Mouse (Mus musculus) midbrain, embryonic 13.5 days (tissue): ENCODE results near the gene Focad. TPM values are rescaled to one million over a fixed set of nuclear protein-coding genes. Genes with fewer than 3 reads are reported as not detected.

Source experiments
- ATAC-seq: fragments of 200-750 bp; cut with Nextera tagmentation; 2 replicates; pipeline ENCODE4 v1.8.0; 2017; ENCODE audit warnings: mild to moderate bottlenecking, moderate TSS enrichment, moderate library complexity
- H3K27ac ChIP-seq: fragments of 300-500 bp; sonication (generic); 2 replicates; pipeline ENCODE4 v1.5.1; 2015; ENCODE audit warnings: inconsistent platforms, mild to moderate bottlenecking, moderate library complexity
- H3K27me3 ChIP-seq: fragments of 300-500 bp; sonication (generic); 2 replicates; pipeline ENCODE4 v1.6.1; 2015; ENCODE audit warnings: mild to moderate bottlenecking, inconsistent platforms
- H3K36me3 ChIP-seq: fragments of 300-500 bp; sonication (generic); 2 replicates; pipeline ENCODE4 v1.6.1; 2015; ENCODE audit warnings: mild to moderate bottlenecking, inconsistent platforms
- H3K4me1 ChIP-seq: fragments of 300-500 bp; sonication (generic); replicated peaks from 2 replicates; pipeline ENCODE4 v1.6.1; 2015; ENCODE audit warnings: inconsistent platforms
- H3K4me2 ChIP-seq: fragments of 300-500 bp; sonication (generic); replicated peaks from 2 replicates; pipeline ENCODE4 v1.6.1; 2015; ENCODE audit warnings: moderate library complexity, mild to moderate bottlenecking, inconsistent platforms
- H3K4me3 ChIP-seq: fragments of 300-500 bp; sonication (generic); replicated peaks from 2 replicates; pipeline ENCODE4 v1.5.1; 2015; ENCODE audit warnings: mild to moderate bottlenecking, inconsistent platforms
- H3K9ac ChIP-seq: fragments of 300-500 bp; sonication (generic); replicated peaks from 2 replicates; pipeline ENCODE4 v1.6.1; 2015; ENCODE audit warnings: mild to moderate bottlenecking, inconsistent platforms
- H3K9me3 ChIP-seq: fragments of 300-500 bp; sonication (generic); 2 replicates; pipeline ENCODE4 v1.6.1; 2016; ENCODE audit warnings: mild to moderate bottlenecking, inconsistent platforms
- WGBS: fragments of 180-500 bp; shearing (Covaris S2); methylation state at CpG from one replicate; pipeline ENCODE4 v1.1.7; 2015; 5-methylcytosine and 5-hydroxymethylcytosine counted together
- polyA plus RNA-seq: library from polyadenylated mRNA; unstranded; fragments of >200 nt; fragmentation: Nextera tagmentation; extraction: Ambion mirVana; gene quantifications from 2 replicates; pipeline ENCODE4 v1.2.1, GENCODE M21; 2015

The Focad gene
- polyA plus RNA-seq, 1 experiment from 2014 or later = 12.7 TPM

DNA sequence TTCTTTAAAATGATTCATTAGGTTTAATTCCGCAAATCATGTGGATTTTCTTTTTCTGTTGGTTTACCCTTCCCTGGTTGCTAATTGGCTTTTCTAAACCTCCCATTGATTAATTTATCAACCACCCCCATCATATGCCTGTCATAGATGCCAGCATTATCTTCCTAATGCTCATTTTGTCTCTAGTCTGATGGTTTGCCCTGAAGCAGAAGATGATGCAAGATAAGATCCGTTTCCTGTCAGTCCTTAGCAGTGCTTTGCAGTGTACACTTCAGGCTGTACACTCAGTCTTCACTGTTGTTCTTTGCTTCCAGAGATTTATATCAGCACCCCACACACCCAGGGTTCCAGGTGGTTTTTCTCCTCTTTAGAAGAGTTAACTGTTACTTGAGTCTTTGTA, 124.4 kb downstream of the Focad start:
- Histone ChIP-seq H3K36me3 (no peaks in the 10 kb centered on the region), H3K27me3 (no peaks in the 10 kb centered on the region), H3K9ac (no peak overlapping the region), H3K4me2 (no peak overlapping the region), H3K27ac (no peak overlapping the region), H3K9me3 (no peaks in the 10 kb centered on the region), H3K4me1 (no peaks in the 10 kb centered on the region), H3K4me3 (no peak overlapping the region)
- 84% methylated on average over 2 of the region's 2 CpGs for WGBS
- ATAC-seq = no peak

DNA sequence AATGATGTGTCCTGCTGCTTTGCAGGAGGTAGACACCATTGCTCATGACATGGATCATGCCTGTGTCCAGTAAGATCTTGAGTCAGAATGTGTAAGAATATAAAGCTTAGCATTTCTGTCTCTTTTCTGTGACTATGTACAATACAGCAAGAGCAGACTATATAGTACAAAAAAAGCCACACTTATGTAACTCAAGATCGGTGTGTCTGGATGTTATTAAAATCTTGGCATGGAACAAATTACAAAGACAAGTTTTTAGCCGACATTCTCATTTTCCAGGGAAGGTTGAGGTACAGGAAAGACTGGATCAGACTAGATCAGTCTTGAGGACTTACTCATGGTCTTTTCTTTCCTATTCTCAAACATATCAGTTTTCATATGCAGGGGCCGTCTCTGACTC, 136.9 kb downstream of the Focad start:
- Histone ChIP-seq H3K36me3 (no peaks in the 10 kb centered on the region), H3K9ac (no peak overlapping the region), H3K27me3 (no peaks in the 10 kb centered on the region), H3K9me3 (no peaks in the 10 kb centered on the region), H3K4me1 (peaks cover 5% of the 10 kb centered on the region; the same call in 1 of the 2 replicates), H3K4me2 (no peak overlapping the region), H3K4me3 (no peak overlapping the region), H3K27ac (no peak overlapping the region)
- 99% methylated on average over 3 of the region's 3 CpGs for WGBS
- no peak for ATAC-seq

DNA sequence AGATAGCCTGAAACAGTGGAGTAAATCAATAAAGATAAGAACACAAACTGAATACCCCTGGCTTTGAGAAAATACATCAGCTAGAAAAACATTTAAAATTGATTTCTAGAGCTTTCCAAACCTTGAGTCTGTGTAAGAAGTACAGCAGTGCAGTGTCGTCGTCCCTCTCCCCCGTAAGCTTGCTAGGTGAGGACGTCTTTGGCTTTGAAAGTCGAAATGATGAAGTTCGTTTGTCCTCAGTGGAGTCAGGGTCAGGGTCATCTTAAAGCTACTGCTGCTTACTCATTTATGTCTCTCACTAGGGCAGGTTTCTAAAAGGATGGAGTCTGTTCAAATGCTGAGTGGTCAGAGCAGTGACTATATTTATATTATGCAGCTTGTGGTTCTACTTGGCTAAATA, 141.5 kb downstream of the Focad start:
- Histone ChIP-seq H3K4me3 (no peak overlapping the region), H3K27ac (no peak overlapping the region), H3K36me3 (no peaks in the 10 kb centered on the region), H3K4me2 (no peak overlapping the region), H3K27me3 (no peaks in the 10 kb centered on the region), H3K9me3 (no peaks in the 10 kb centered on the region), H3K9ac (no peak overlapping the region), H3K4me1 (peaks cover 34% of the 10 kb centered on the region)
- ATAC-seq = no peak
- 71% methylated on average over 6 of the region's 6 CpGs for WGBS

DNA sequence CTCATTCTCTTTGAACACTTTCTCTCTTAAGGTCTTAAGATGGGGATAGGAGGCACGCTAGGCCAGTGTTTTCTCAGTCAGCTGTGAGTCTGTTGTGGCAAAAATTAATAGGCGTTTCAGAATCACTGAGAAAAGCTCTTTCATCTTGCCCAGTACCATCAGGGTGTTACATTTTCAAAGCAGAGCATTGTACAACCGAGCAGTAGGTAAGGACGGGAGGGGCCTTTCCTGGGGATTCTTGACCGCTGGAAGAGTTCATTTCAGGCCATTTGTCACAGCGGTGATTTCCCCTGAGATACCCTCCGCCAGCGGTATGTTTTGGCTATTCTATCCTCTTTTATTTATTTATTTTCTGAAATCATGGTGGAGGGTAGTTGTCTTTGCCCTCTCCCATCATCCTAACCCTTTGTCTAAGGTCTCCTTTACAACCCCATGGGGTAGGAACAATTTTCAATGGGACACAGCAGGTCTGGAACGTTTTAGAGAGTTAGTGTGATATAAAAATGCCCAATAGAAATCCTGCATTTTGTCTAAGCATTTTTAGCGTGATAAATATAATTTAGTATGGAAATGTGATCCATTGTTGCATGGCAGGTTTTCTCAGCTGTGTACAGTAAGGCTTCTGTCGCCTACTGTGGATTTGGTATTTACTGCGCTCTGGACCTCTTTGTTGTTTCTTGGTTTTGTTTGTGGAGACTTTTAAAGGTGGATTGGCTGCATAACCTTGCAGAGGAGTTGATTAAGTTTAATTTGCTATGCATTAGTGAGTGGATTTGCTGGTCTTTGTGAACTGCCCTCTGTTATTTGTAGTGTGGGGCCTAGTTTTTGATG, 142.7 kb downstream of the Focad start:
- peak overlapping the region; percentile 22; the same call in 1 of the 2 replicates for H3K27ac ChIP-seq
- H3K4me2 ChIP-seq = no peak overlapping the region
- H3K9me3 ChIP-seq = no peaks in the 10 kb centered on the region
- peaks cover 34% of the 10 kb centered on the region for H3K4me1 ChIP-seq
- H3K4me3 ChIP-seq = no peak overlapping the region
- no peak overlapping the region for H3K9ac ChIP-seq
- peak; percentile 69 for ATAC-seq
- WGBS = 31% methylated on average over 12 of the region's 12 CpGs
- H3K36me3 ChIP-seq = no peaks in the 10 kb centered on the region
- no peaks in the 10 kb centered on the region for H3K27me3 ChIP-seq

DNA sequence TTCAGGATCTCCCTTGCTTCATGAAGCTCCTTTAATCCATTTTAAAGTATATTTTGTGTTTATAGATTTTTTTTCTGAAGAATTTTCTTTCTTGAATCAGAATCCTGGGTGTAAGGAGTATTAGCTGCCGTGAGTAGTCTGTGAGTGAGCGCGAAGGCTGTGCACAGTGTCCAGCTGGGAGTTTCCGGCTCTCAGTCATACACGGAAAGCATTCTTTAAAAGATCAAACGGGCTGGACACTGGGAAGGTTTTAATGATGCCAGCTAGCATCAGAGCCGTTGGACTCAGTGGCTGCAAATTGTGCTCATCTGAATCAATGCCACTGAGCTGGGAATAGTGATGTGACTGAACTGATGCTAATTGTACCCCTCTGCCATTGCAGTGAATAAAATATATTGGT, 143.9 kb downstream of the Focad start:
- Histone ChIP-seq H3K9ac (0 out of 2 replicates have a peak overlapping the region, but pooled peaks have one; percentile 8), H3K4me2 (peak overlapping the region; percentile 26), H3K4me3 (no peak overlapping the region), H3K27ac (peak overlapping the region; percentile 67), H3K27me3 (no peaks in the 10 kb centered on the region), H3K36me3 (no peaks in the 10 kb centered on the region), H3K4me1 (peaks cover 34% of the 10 kb centered on the region), H3K9me3 (no peaks in the 10 kb centered on the region)
- peak; percentile 82 for ATAC-seq
- WGBS = 11% methylated on average over 7 of the region's 7 CpGs

DNA sequence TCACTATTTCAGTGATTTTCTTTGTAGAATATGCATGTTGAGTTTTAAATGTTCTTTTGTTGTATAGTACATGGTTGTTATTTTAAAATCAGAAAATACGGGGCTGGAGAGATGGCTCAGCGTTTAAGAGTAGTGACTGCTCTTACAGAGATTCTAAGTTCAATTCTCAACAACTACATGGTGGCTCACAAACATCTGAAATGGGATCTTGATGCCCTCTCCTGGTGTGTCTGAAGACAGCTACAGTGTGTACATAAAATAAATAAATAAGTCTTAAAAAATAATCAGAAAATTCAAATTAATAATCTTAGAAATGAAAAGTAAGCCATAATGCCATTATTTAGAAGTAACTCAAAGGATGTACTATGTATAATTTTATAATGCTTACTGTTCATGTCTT, 149.4 kb downstream of the Focad start:
- no peak overlapping the region for H3K4me3 ChIP-seq
- peaks cover 9% of the 10 kb centered on the region for H3K4me1 ChIP-seq
- H3K27ac ChIP-seq = no peak overlapping the region
- no peaks in the 10 kb centered on the region for H3K36me3 ChIP-seq
- 91% methylated on average over 2 of the region's 2 CpGs for WGBS
- no peak for ATAC-seq
- H3K9ac ChIP-seq = no peak overlapping the region
- H3K27me3 ChIP-seq = no peaks in the 10 kb centered on the region
- no peaks in the 10 kb centered on the region for H3K9me3 ChIP-seq
- H3K4me2 ChIP-seq = no peak overlapping the region

DNA sequence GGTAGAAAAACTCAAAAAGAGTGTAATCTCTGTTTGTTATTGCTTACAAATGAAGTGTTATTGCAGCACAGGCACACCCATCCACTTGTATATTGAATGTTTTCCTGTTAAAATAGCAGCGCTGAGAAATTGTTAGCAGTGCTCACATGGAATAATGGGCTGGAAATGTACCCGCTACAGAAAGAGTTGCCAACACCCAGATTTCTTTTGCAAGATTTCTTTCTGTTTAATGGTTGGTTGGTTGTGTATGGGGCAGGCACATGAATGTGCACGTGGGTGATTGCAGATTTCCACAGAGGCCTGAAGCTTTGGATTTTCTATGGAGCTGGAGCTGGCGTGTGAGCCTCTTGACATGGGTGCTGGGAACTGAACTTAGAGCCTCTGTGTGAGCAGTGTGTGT, 151.1 kb downstream of the Focad start:
- Histone ChIP-seq H3K9ac (no peak overlapping the region), H3K9me3 (no peaks in the 10 kb centered on the region), H3K27me3 (no peaks in the 10 kb centered on the region), H3K27ac (no peak overlapping the region), H3K4me2 (no peak overlapping the region), H3K4me1 (no peaks in the 10 kb centered on the region), H3K36me3 (no peaks in the 10 kb centered on the region), H3K4me3 (no peak overlapping the region)
- ATAC-seq = no peak
- WGBS = 69% methylated on average over 4 of the region's 4 CpGs

DNA sequence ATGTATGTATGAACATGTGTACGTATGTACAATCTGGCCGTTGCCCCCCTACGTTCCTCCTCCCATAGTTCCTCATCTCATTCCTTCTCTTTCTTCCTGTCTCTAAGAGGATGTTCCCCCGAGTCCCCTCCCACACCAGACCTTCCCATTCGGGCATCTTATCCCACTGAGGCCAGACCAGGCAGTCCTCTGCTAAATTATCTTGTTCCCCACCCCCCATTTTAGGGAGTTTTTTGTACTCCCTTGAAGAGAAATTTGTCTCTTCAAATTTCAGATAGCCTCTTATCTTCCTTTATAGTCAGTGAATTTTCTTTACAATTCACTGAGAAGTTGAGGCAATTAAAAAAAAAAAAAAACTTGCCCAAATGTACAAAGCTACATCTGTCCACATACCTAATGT, 166.9 kb downstream of the Focad start:
- no peak overlapping the region for H3K4me2 ChIP-seq
- ATAC-seq = no peak
- no peak overlapping the region for H3K27ac ChIP-seq
- no peaks in the 10 kb centered on the region for H3K27me3 ChIP-seq
- no peak overlapping the region for H3K4me3 ChIP-seq
- H3K4me1 ChIP-seq = peaks cover 13% of the 10 kb centered on the region; the same call in 1 of the 2 replicates
- H3K36me3 ChIP-seq = no peaks in the 10 kb centered on the region
- WGBS = 98% methylated on average over 5 of the region's 5 CpGs
- H3K9me3 ChIP-seq = no peaks in the 10 kb centered on the region
- H3K9ac ChIP-seq = no peak overlapping the region

DNA sequence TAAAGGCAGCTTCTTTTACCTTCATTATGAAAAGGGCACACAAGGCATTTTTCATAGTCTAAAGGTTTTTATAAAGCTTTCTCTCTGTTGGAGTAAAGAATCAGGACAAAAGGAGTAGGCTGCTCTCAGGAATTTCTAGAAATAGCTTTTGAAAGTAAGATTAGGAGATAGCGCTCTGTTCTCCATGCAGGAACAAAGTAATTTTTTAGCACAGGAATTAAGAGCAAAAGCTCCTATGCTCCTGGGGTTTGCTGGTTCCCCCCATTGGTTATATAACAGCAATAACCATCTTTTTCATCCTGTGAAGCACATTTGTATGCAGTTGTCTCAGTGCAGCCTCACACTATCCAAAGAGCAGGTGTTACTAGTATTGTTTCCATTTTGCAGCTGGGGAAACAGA, 170.1 kb downstream of the Focad start:
- H3K9me3 ChIP-seq = no peaks in the 10 kb centered on the region
- H3K4me1 ChIP-seq = peaks cover 13% of the 10 kb centered on the region; the same call in 1 of the 2 replicates
- no peak for ATAC-seq
- H3K9ac ChIP-seq = no peak overlapping the region
- H3K36me3 ChIP-seq = no peaks in the 10 kb centered on the region
- WGBS = 18% methylated on average over 1 of the region's 1 CpGs
- no peaks in the 10 kb centered on the region for H3K27me3 ChIP-seq
- no peak overlapping the region for H3K4me3 ChIP-seq
- no peak overlapping the region; the same call in 1 of the 2 replicates for H3K27ac ChIP-seq
- no peak overlapping the region for H3K4me2 ChIP-seq

DNA sequence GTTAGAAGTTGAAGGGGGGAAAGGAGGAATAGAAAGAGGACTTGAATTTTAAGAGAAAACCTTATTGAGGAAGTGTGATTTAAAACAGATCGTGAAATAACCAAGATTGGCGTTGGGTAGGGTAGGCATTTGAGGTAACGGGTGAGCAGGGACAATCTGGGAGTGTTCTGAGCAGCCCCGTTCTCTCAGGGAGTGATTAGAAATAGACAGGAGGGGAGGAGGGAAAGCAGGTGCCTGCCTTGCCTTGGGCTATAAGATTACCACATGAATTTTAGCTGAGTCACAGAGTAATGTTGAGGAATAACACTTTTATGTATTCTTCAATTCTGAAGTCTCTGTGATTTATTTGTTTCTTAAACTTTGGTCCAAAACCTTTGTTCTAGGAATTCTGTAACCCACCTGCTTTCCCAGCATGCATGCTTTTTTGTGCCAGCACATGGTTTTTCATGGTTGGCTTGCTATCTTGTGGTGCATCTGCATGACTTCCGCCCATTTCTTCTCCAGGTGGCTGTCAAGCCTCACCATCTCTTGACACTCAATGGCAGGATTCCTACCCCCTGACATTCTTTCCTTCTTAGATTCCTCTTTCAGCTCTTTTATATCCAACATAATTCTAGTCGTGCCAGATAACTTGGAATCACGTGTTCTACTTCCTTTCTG, 176.1 kb downstream of the Focad start:
- ATAC-seq = no peak
- H3K36me3 ChIP-seq = no peaks in the 10 kb centered on the region
- no peaks in the 10 kb centered on the region for H3K9me3 ChIP-seq
- H3K4me1 ChIP-seq = peaks cover under 1% of the 10 kb centered on the region; the same call in 1 of the 2 replicates
- WGBS = 81% methylated on average over 7 of the region's 7 CpGs
- H3K4me3 ChIP-seq = no peak overlapping the region
- no peak overlapping the region for H3K27ac ChIP-seq
- H3K9ac ChIP-seq = no peak overlapping the region
- H3K4me2 ChIP-seq = no peak overlapping the region
- H3K27me3 ChIP-seq = no peaks in the 10 kb centered on the region

DNA sequence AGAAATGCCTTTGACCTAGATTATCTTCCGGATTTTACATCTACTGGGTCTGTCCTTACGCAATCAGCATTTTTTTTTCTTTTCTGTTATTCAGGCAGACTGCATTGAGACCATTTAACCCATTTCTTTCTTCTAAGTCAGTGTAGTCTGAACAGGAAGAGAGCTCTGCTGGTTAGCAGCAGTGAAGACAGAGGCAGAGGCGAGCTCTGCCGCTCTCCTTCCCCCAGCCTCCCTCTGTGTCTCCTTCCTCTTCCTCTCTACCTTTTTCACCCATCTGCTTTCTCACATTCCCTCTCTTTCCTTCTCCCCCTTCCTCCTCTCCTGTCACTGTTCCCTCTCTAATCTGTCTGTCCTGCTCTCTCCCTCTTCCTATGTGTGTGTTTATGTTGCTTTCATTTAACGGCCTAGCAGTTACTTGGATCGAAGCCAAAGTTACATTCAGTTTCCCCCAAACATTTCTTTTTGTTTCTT, 181.2 kb downstream of the Focad start:
- Histone ChIP-seq H3K4me3 (no peak overlapping the region), H3K4me2 (no peak overlapping the region), H3K27me3 (no peaks in the 10 kb centered on the region), H3K9me3 (no peaks in the 10 kb centered on the region), H3K4me1 (peaks cover 3% of the 10 kb centered on the region; the same call in 1 of the 2 replicates), H3K9ac (no peak overlapping the region), H3K36me3 (no peaks in the 10 kb centered on the region), H3K27ac (no peak overlapping the region)
- no peak for ATAC-seq
- WGBS = 58% methylated on average over 6 of the region's 6 CpGs

DNA sequence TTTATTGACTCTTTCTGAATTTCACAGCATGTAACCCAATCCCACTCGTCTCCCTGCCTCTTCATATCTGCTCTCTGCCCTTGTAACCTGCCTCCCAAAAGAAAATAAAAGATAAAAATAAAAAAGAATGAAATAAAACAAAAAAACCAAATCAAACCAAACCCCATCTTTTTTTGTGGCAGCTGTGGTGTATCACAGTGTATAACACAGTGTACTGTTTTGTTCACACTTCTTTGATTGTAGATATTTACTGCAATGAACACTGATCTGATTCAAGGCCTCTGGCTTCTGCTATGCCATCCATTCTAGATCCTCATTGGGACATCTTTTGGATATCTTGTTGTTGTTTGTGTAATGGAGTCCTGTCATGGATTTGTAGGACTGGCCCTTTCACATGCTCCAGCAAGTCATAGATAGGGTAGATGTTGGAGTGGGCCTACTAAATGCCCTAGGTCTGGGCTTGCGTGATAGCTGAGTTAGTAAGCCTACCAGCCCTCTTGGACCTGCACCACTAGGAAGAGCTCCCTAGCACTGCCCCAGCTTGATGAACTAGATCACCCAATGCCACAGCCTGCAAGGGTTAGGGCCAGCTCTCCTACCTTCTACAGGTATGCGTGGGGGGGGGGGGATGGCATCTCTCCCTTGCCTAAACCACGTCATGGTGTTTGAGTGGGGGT, 181.8 kb downstream of the Focad start:
- no peak overlapping the region for H3K27ac ChIP-seq
- no peak for ATAC-seq
- H3K36me3 ChIP-seq = no peaks in the 10 kb centered on the region
- no peaks in the 10 kb centered on the region for H3K27me3 ChIP-seq
- no peaks in the 10 kb centered on the region for H3K9me3 ChIP-seq
- no peak overlapping the region for H3K9ac ChIP-seq
- H3K4me3 ChIP-seq = no peak overlapping the region
- 80% methylated on average over 4 of the region's 4 CpGs for WGBS
- peaks cover 3% of the 10 kb centered on the region; the same call in 1 of the 2 replicates for H3K4me1 ChIP-seq
- H3K4me2 ChIP-seq = no peak overlapping the region
